Mouse (Mus musculus): ENCODE measurements around the gene Iscu. TPM values are rescaled to one million over a fixed set of nuclear protein-coding genes. Genes with fewer than 3 reads are reported as not detected.

Iscu gene
- 75.4 and 78.4 TPM in 2 replicates for polyA plus RNA-seq (2015; fragmentation: Nextera tagmentation; extraction: Ambion mirVana)

GRCm38 (mm10) chr5:113772450-113772895, at the start of gene Iscu, which contains the start of gene Sart3:
Gene Iscu (plus strand): TSS chr5:113772748.
Gene Sart3 (minus strand): TSS chr5:113772510.
- no peaks in the 10 kb centered on the region for H3K9me3 ChIP-seq
- H3K4me3 ChIP-seq, result peak within 1 kb of the TSS; percentile 97
- H3K27me3 ChIP-seq (replicated peaks), result no peaks in the 10 kb centered on the region
- peaks cover 22% of the 10 kb centered on the region for H3K36me3 ChIP-seq (replicated peaks)
- ATAC-seq (replicated peaks), result peak; percentile 90
- under 1% methylated on average over 49 of the region's 49 CpGs for WGBS
- H3K4me2 ChIP-seq, result peak within 1 kb of the TSS; percentile 78
- peak within 1 kb of the TSS; percentile 95 for H3K9ac ChIP-seq
- peak within 1 kb of the TSS; percentile 99 for H3K27ac ChIP-seq
- H3K4me1 ChIP-seq, result peaks cover 32% of the 10 kb centered on the region

GRCm38 (mm10) chr5:113723567-113724237, 48.8 kb upstream of the Iscu start:
- H3K27me3 ChIP-seq (replicated peaks), result no peaks in the 10 kb centered on the region
- 32% methylated on average over 8 of the region's 8 CpGs for WGBS

GRCm38 (mm10) chr5:113724446-113724845, 48.1 kb upstream of the Iscu start, which contains the start of gene 1700069L16Rik:
Gene 1700069L16Rik (minus strand): TSS chr5:113724772.
- ATAC-seq (replicated peaks), result peak; percentile 74
- H3K27me3 ChIP-seq (replicated peaks), result no peaks in the 10 kb centered on the region
- no peaks in the 10 kb centered on the region for H3K36me3 ChIP-seq (replicated peaks)
- no peaks in the 10 kb centered on the region for H3K9me3 ChIP-seq
- no peak within 1 kb of the TSS for H3K4me3 ChIP-seq
- H3K27ac ChIP-seq, result no peak within 1 kb of the TSS
- H3K9ac ChIP-seq, result no peak within 1 kb of the TSS
- WGBS, result 3% methylated on average over 15 of the region's 15 CpGs
- no peak within 1 kb of the TSS for H3K4me2 ChIP-seq
- peaks cover 12% of the 10 kb centered on the region; the same call in 1 of the 2 replicates for H3K4me1 ChIP-seq

More at GRCm38 (mm10) chr5:113723567-113724237, 48.8 kb upstream of the Iscu start:
- Histone ChIP-seq H3K4me3 (no peak overlapping the region), H3K4me1 (peaks cover 17% of the 10 kb centered on the region; the same call in 1 of the 2 replicates), H3K9ac (no peak overlapping the region), H3K36me3 (replicated peaks) (no peaks in the 10 kb centered on the region), H3K27ac (no peak overlapping the region), H3K9me3 (no peaks in the 10 kb centered on the region), H3K4me2 (no peak overlapping the region)
- 0 out of 2 replicates have a peak, but pooled peaks have one; percentile 5 for ATAC-seq (replicated peaks)

GRCm38 (mm10) chr5:113725417-113725816, 47.1 kb upstream of the Iscu start:
- WGBS, result 67% methylated on average over 12 of the region's 12 CpGs
- Histone ChIP-seq H3K4me1 (peaks cover 13% of the 10 kb centered on the region), H3K36me3 (replicated peaks) (no peaks in the 10 kb centered on the region), H3K9me3 (no peaks in the 10 kb centered on the region), H3K4me2 (no peak overlapping the region), H3K27ac (no peak overlapping the region), H3K9ac (no peak overlapping the region), H3K4me3 (no peak overlapping the region), H3K27me3 (replicated peaks) (no peaks in the 10 kb centered on the region)
- ATAC-seq (replicated peaks), result no peak

- peaks cover 23% of the 10 kb centered on the region for H3K4me1 ChIP-seq
- no peaks in the 10 kb centered on the region for H3K9me3 ChIP-seq
- H3K9ac ChIP-seq, result no peak overlapping the region
- no peaks in the 10 kb centered on the region for H3K27me3 ChIP-seq (replicated peaks)
- no peak overlapping the region for H3K4me2 ChIP-seq
- ATAC-seq (replicated peaks), result no peak
- no peak overlapping the region for H3K4me3 ChIP-seq
- WGBS, result 79% methylated on average over 6 of the region's 6 CpGs
- H3K27ac ChIP-seq, result no peak overlapping the region
- no peaks in the 10 kb centered on the region for H3K36me3 ChIP-seq (replicated peaks)
Measured at GRCm38 (mm10) chr5:113726618-113727017, 45.9 kb upstream of the Iscu start.

GRCm38 (mm10) chr5:113727238-113727637, 45.3 kb upstream of the Iscu start:
- no peak for ATAC-seq (replicated peaks)
- H3K36me3 ChIP-seq (replicated peaks), result no peaks in the 10 kb centered on the region
- no peak overlapping the region for H3K4me2 ChIP-seq
- H3K9me3 ChIP-seq, result no peaks in the 10 kb centered on the region
- no peak overlapping the region for H3K9ac ChIP-seq
- peaks cover 23% of the 10 kb centered on the region for H3K4me1 ChIP-seq
- H3K27ac ChIP-seq, result no peak overlapping the region
- H3K27me3 ChIP-seq (replicated peaks), result no peaks in the 10 kb centered on the region
- no peak overlapping the region for H3K4me3 ChIP-seq
- WGBS, result 70% methylated on average over 12 of the region's 12 CpGs

- Histone ChIP-seq H3K36me3 (replicated peaks) (no peaks in the 10 kb centered on the region), H3K27ac (no peak overlapping the region), H3K4me1 (peaks cover 23% of the 10 kb centered on the region), H3K4me3 (no peak overlapping the region), H3K9ac (no peak overlapping the region), H3K4me2 (no peak overlapping the region), H3K9me3 (no peaks in the 10 kb centered on the region), H3K27me3 (replicated peaks) (no peaks in the 10 kb centered on the region)
- WGBS, result 87% methylated on average over 7 of the region's 7 CpGs
- no peak for ATAC-seq (replicated peaks)
Measured at GRCm38 (mm10) chr5:113728011-113728410, 44.5 kb upstream of the Iscu start.

GRCm38 (mm10) chr5:113728691-113729090, 43.9 kb upstream of the Iscu start:
- H3K4me2 ChIP-seq, result no peak overlapping the region
- peaks cover 21% of the 10 kb centered on the region for H3K4me1 ChIP-seq
- no peak for ATAC-seq (replicated peaks)
- H3K9ac ChIP-seq, result no peak overlapping the region
- no peaks in the 10 kb centered on the region for H3K9me3 ChIP-seq
- H3K36me3 ChIP-seq (replicated peaks), result no peaks in the 10 kb centered on the region
- H3K27me3 ChIP-seq (replicated peaks), result no peaks in the 10 kb centered on the region
- 91% methylated on average over 7 of the region's 7 CpGs for whole genome bisulfite sequencing
- H3K4me3 ChIP-seq, result no peak overlapping the region
- no peak overlapping the region for H3K27ac ChIP-seq

- no peak overlapping the region for H3K4me3 ChIP-seq
- H3K36me3 ChIP-seq (replicated peaks), result no peaks in the 10 kb centered on the region
- peak overlapping the region; percentile 45; the same call in 1 of the 2 replicates for H3K27ac ChIP-seq
- H3K27me3 ChIP-seq (replicated peaks), result no peaks in the 10 kb centered on the region
- no peaks in the 10 kb centered on the region for H3K9me3 ChIP-seq
- 56% methylated on average over 7 of the region's 7 CpGs for WGBS
- H3K9ac ChIP-seq, result no peak overlapping the region
- H3K4me1 ChIP-seq, result peaks cover 20% of the 10 kb centered on the region
- no peak overlapping the region for H3K4me2 ChIP-seq
- ATAC-seq (replicated peaks), result 0 out of 2 replicates have a peak, but pooled peaks have one; percentile 18
Measured at GRCm38 (mm10) chr5:113730641-113731121, 41.9 kb upstream of the Iscu start.

GRCm38 (mm10) chr5:113731174-113731573, 41.4 kb upstream of the Iscu start:
- no peaks in the 10 kb centered on the region for H3K27me3 ChIP-seq (replicated peaks)
- no peak overlapping the region for H3K4me3 ChIP-seq
- WGBS, result 84% methylated on average over 7 of the region's 7 CpGs
- H3K9me3 ChIP-seq, result no peaks in the 10 kb centered on the region
- ATAC-seq (replicated peaks), result no peak
- H3K36me3 ChIP-seq (replicated peaks), result no peaks in the 10 kb centered on the region
- H3K4me2 ChIP-seq, result no peak overlapping the region
- peaks cover 20% of the 10 kb centered on the region for H3K4me1 ChIP-seq
- peak overlapping the region; percentile 45; the same call in 1 of the 2 replicates for H3K27ac ChIP-seq
- H3K9ac ChIP-seq, result no peak overlapping the region

- H3K4me3 ChIP-seq, result no peak overlapping the region
Measured at GRCm38 (mm10) chr5:113732182-113732581, 40.4 kb upstream of the Iscu start.

GRCm38 (mm10) chr5:113734376-113734775, 38.2 kb upstream of the Iscu start:
- Histone ChIP-seq H3K36me3 (replicated peaks) (peaks cover 13% of the 10 kb centered on the region; the same call in 1 of the 2 replicates), H3K4me3 (no peak overlapping the region), H3K27ac (peak overlapping the region; percentile 95; the same call in 1 of the 2 replicates), H3K27me3 (replicated peaks) (no peaks in the 10 kb centered on the region), H3K4me1 (peaks cover 36% of the 10 kb centered on the region), H3K4me2 (no peak overlapping the region), H3K9me3 (no peaks in the 10 kb centered on the region), H3K9ac (no peak overlapping the region)
- no peak for ATAC-seq (replicated peaks)
- WGBS, result 69% methylated on average over 5 of the region's 5 CpGs

More at GRCm38 (mm10) chr5:113732182-113732581, 40.4 kb upstream of the Iscu start:
- no peaks in the 10 kb centered on the region for H3K36me3 ChIP-seq (replicated peaks)
- 32% methylated on average over 6 of the region's 6 CpGs for WGBS
- no peaks in the 10 kb centered on the region for H3K9me3 ChIP-seq
- no peaks in the 10 kb centered on the region for H3K27me3 ChIP-seq (replicated peaks)
- no peak overlapping the region for H3K4me2 ChIP-seq
- H3K9ac ChIP-seq, result no peak overlapping the region
- peaks cover 30% of the 10 kb centered on the region for H3K4me1 ChIP-seq
- no peak for ATAC-seq (replicated peaks)
- no peak overlapping the region for H3K27ac ChIP-seq
